Mouse (Mus musculus) small intestine, adult 2 months (tissue): Measurements from ENCODE around the gene Rbbp8nl.

Experiments
- CTCF ChIP-seq: fragments of 200-500 bp; IDR thresholded peaks from 2 replicates; pipeline ENCODE4 v1.5.1; 2012; ENCODE audit warnings: low read depth, mild to moderate bottlenecking, control low read depth, inconsistent platforms, low read length, moderate library complexity, mixed read lengths; ENCODE audit not compliant: insufficient replicate concordance, insufficient read length; ENCODE audit errors: extremely low read depth
- POLR2A ChIP-seq: fragments of 200-500 bp; IDR thresholded peaks from 2 replicates; pipeline ENCODE4 v1.6.1; 2012; ENCODE audit warnings: low read depth, mild to moderate bottlenecking, control low read depth, inconsistent platforms, low read length, moderate library complexity

DNA sequence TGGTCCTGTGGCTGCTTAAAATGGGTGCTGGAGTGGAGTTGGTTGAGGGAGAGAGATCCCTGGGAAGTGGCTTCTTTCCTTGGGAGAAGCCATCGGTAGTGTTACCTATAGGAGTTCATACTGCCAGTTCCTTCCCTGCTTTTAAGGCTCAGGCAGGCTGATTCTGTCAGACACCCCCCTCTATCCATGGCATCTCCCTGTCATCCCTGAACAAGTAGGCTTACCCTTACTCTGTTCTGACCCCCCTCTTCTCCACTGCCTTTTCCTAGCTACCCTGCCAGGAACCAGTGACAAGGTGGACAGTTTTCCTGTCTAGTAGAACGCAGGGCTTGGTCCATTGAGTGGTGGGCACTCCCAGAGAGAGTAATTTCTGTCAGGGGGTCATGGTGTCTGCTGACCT, 15.2 kb downstream of the Rbbp8nl start:
- TF ChIP-seq POLR2A, result no peak
- TF ChIP-seq CTCF, result no peak
